1 mouse cellular context compared by ENCODE assay signal in the genomic region with DNA sequence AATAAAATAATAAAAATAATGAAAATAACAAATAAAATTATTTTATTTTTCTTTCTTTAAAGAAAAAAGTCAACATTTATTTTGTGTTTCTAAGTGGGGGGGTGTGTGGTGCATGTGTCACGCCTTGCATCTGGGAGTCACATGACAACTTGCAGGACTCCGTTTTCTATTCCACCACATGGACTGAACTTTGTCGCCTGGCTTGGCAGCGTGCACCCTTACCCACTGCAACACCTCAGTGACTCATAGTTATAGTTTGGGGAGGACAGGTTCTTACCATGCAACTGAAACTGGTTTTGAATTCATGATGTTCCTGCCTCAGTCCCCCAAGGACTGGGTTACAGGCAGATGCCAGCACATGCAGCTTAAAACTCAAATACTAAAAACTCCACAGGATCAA.
TF ChIP-seq lines count a peak whose summit lies in the region.

No protein-coding gene starts in this region.

TF ChIP-seq in CH12.LX, 34 proteins besides CTCF, POLR2A, EP300 and RAD21 (continued from another document):
- TF ChIP-seq USF1 (IDR thresholded peaks at IDR 0.05; ENCODE audit: low read depth, low read length) = peak; percentile 2; the same call in 1 of the 2 replicates
- TF ChIP-seq MYC (IDR thresholded peaks at IDR 0.05; ENCODE audit: low read depth, low read length) = peak; percentile 83
- no peak for TF ChIP-seq ELF1 (IDR thresholded peaks at IDR 0.05; ENCODE audit: low read depth, low read length)
- TF ChIP-seq NRF1 (IDR thresholded peaks at IDR 0.05; ENCODE audit: low read depth, low read length) = no peak
- no peak for TF ChIP-seq ZMIZ1 (IDR thresholded peaks at IDR 0.05; ENCODE audit: low read depth, low read length)
